Mouse (Mus musculus): ENCODE measurements around the gene Tbxa2r. TPM values are rescaled to one million over a fixed set of nuclear protein-coding genes. Genes with fewer than 3 reads are reported as not detected.

Gene Tbxa2r
- total RNA-seq, 2 experiments from 2014 or later, result 5.5 to 5.6 TPM

DNA sequence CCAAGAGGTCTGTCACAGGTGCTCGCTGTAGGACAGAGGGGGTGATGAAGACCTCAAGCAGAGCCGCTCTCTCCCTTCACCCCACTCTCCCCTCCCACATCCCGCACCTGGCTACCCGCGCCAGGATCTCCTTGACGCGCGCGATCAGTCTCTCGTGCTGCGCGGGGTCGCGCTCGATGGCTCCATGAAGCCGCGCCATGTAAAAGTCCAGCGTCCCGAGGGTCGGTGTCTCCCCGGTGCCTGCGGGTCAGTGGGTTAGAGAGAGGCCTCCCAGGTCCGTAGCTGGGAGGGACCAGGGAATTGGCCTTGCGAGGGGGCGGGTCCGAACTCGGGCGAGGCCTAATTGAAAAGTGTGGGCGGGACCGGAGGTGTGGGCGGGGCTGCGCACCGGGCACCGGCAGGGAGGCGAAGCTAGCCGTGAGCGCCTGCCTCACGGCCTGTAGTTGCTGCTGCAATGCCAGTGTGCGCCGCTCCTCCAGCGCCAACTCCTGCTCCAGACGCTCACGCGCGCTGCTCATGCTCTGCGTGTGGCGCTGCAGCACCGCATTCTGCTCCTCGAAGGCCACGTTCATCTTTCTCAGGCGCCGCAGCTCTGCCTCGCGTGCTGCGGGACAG, 18.0 kb downstream of the Tbxa2r start:
- peak; percentile 53 for DNase-seq

DNA sequence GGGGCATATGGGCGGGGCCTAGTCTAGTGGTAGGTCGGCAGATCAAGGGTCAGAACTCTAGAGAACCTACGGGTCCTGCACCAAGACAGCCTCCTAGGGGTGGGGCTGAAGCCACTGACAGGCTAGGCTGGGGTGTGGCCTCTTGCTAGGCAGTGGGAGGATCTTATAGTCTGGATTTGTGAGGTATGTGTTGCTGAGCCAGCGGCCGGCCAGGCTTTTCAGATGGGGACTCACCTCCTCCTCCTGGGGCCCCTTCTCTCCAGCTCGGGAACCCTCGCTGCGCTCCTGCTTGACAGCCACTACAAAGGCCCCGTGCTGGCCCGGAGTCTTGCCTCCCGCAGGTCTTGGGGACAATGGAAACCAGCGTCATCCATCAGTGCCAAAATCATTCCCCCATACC, 20.6 kb downstream of the Tbxa2r start:
- peak; percentile 56 for DNase-seq

DNA sequence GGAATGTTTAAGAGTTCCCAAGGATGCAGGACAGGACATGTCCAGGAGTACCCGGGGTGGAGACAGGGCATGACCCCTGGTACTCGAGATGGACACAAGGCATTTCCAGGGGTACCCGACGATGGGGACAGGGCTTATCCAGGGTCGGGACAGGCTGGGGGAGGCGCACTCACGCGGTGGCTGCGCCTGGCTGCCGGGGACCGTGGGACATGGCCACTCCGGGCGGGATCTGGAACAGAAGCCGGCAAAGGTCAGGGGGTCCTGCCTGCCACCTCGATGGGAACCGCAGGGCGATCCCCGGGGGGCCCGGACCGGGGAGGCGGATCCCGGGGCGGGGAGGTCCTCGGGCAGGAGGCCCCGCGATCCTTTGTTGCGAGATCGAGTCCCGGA, 21.4 kb downstream of the Tbxa2r start:
- DNase-seq, result no peak

DNA sequence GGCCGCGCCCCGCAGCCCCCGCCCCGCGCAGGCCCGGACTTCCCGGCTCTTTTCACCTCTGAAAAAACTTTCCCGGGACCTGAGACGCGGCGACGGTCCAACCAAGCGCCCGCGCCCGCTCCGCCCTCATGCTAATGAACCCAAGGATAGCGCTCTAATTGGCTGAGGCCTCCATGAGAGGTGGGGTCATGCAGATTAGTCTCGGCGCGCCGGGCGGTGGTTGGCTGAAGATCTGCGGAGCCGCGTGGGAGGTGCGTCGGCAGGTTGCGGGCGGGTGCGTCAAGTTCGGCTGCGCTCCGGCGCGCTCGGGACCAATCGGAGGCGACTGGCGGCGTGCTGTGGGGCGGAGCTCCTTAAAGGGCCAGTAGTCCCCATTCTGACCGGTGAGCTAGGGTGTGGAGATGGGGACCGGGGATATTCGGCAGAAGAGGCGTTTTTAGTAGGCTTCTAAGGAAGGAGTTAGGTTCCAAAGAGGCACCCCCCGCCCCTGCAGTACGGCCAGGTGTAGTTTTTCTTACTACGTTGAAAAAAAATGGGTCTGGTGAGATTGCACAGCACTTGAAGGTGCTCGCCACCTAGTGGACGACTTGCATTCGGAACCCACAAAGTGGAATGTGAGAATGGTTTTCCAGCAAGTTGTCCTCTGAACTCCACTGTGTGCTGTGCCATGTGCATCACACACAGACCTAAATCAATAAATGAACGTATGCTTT, 22.0 kb downstream of the Tbxa2r start, which contains the start of gene Hmg20b:
Gene Hmg20b, minus strand, starts transcription at position 130 of the 713 bp plus-strand sequence.
- peak; percentile 99 for DNase-seq

- DNase-seq, result no peak
Measured at GRCm38 (mm10) chr10:81351678-81352291, 23.3 kb downstream of the Tbxa2r start.

DNA sequence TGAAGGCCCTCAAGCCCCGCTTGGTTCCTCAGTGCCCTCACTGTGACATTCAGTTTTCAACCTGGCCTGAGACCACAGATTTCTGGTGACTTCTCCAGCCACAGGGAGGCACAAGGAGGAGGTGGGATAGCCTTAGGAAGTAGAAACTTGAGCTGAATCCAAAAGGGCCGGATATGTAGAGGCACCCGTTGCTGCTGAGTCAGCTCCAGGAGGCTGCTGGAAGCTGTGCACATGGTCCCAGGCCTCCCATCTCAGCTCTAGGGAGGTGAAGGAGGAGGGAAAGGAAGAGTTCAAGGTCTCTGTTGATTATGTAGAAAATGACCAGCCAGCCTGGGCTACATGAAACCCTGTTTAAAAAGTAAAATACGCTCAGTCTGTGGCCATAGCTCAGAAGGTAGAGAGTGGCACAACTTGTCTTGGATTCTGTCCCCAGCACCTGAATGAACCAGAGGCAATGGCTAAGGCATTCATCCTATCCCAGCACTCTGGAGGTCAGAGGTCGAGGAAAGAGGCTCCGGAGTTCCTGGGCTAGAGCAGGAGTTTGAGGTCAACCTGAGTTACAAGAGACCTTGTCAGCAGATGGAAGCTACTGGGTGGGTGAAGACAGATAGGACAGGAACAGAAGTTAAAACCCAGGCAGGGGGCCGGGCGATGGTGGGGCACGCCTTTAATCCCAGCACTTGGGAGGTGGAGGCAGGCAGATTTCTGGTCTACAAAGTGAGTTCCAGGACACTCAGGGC, 26.4 kb downstream of the Tbxa2r start:
- no peak for DNase-seq

DNA sequence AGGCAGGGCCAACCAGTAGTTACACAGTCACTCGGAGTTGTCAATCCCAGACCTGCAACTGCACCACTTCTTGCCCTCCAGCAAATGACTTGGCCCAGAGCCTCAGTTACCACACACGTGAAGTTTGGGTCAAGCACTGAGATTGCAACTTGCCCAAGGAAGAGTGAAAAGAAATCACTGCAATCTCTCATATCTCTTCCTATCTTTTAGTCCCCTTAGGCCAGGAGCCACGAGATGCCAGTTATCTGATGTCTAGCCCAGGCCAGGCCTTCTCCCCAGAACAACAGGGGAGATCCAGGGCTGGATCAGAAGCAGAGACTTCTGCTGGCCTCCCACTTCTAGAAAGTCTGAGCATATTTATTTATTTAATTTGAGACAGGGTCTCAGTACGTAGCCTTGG, 27.0 kb downstream of the Tbxa2r start:
- DNase-seq, result no peak

GRCm38 (mm10) chr10:81356352-81356990, 27.9 kb downstream of the Tbxa2r start:
- no peak for DNase-seq

- DNase-seq, result peak; percentile 94
Measured at GRCm38 (mm10) chr10:81356991-81357844, 28.7 kb downstream of the Tbxa2r start, which contains the start of gene Mfsd12. Gene Mfsd12, plus strand, starts transcription at chr10:81357491.

- no peak for DNase-seq
Measured at GRCm38 (mm10) chr10:81358209-81358608, 29.7 kb downstream of the Tbxa2r start.

DNA sequence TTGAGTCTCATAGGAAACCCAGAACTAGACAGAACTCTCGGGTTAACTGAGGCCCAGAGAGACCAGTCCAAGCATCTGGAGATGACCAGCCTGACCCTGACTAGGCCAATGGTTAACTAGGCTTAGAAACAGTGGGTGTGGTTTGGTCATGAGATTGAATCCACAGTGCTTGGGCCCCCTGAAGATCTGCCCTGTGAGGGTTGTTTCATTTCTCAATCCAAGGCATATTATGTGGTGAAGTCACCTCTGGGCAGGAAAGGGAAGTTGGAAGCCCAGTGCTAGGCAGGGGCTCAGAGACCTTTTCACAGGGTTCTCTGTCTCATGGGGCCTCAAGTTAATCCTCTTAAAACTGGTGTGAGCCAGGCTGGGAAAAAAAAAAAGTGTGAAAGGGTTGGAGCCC, 30.3 kb downstream of the Tbxa2r start:
- DNase-seq, result no peak

GRCm38 (mm10) chr10:81360721-81361120, 32.2 kb downstream of the Tbxa2r start:
- no peak for DNase-seq

DNA sequence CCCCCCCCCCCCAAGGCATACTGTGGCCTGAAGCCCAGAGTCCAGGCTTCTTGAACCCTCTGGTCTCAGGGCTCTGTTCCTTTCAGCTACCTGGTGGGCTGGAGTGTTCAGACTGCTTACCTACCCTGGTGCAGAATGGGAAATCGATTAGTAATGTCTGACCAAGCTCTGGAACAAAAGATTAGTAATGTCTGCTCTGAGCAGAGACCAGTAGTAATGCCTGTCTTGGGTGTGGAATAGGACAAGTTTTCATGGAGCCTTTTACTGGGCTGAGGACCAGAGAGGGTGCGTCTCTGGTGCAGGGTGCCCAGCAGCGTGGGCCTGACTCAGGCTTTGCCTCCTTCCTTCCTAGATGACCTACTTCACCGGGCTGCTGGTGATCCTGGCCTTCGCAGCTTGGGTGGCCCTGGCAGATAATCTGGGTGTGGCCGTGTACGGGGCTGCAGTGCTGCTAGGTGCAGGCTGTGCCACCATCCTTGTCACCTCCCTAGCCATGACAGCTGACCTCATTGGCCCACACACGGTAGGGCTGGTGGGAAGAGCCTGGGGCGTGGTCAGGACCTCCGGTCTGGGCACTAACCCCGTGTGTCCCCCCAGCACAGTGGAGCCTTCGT, 33.9 kb downstream of the Tbxa2r start:
- DNase-seq, result no peak

- DNase-seq, result peak; percentile 74
Measured at GRCm38 (mm10) chr10:81363436-81364346, 35.2 kb downstream of the Tbxa2r start.

DNA sequence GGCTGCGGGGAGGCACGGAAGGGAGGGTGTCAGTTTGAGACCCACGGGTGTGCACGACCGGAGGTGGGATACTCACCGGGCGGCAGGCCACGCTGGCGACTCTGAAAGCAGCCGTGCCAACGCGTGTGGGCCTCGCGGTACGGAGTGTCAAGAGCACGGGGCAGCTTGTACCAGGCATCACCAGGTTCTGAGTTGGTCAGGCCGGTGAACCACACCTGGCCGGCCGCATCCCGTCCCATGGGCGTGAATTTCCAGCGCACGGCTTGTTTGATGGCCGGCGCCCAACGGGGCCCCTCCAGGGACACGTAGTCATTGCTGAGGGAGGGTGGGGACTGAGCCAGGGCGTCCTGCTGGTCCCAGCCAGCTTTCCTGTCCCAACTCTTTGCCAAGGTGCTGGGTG, 36.1 kb downstream of the Tbxa2r start:
- DNase-seq, result peak; percentile 61

DNA sequence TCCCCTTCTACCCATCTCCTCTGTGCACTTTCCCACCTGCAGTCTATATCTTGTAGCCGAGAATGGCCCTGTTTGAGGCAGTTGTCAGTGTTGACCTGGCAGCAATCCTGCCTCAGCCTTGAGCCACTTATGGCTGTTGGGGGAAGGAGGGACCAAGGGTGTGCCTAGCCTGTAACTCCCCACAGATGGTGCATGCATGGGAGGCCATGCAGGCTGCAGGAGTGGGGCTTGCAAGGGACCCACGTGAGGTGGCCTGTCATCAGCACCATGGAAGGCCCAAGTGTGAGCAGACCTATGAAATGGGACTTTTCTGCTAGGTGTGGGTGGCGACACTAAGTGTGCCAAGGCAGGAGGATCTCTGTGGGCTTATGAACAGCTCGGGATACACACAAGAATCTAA, 36.5 kb downstream of the Tbxa2r start:
- no peak for DNase-seq

- DNase-seq, result no peak
Measured at GRCm38 (mm10) chr10:81365672-81366476, 37.3 kb downstream of the Tbxa2r start, which contains the start of gene 4930404N11Rik. Gene 4930404N11Rik, minus strand, starts transcription at chr10:81365816.

- no peak for DNase-seq
Measured at GRCm38 (mm10) chr10:81366477-81367206, 38.1 kb downstream of the Tbxa2r start.
